Mouse (Mus musculus) liver, adult 2 months (tissue): ENCODE data around the gene Retreg1.

ENCODE experiments used
- CTCF ChIP-seq: fragments of 200-500 bp; IDR thresholded peaks from 2 replicates; pipeline ENCODE4 v1.5.1; 2011; ENCODE audit warnings: low read depth, low read length, control low read depth
- POLR2A ChIP-seq: fragments of 200-500 bp; IDR thresholded peaks from 2 replicates; pipeline ENCODE4 v1.6.1; 2011; ENCODE audit warnings: low read length, control low read depth; ENCODE audit not compliant: insufficient read depth; ENCODE audit errors: extremely low read depth

DNA sequence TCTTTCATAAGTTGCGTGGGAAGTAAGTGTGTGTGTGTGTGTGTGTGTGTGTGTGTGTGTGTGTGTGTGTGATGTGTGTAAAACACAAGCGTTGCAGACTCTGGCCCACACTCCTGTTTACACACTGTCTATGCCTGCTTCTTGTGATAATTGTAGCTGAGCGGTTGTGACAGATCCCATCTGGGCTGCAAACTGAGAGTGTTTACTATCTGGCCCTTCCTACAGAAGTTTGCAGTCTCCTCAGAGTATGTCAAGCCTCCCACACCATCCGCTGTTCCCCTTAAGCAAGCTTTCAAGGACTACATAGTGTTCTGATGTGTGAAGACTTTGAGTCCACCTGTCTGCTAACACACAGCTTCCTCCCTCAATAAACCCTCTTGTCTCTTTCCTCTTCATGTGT lies 83.2 kb downstream of the Retreg1 start:
- TF ChIP-seq CTCF, result no peak
- TF ChIP-seq POLR2A, result no peak
